Comparison of ENCODE assay signal across 9 mouse cellular contexts in the genomic region with DNA sequence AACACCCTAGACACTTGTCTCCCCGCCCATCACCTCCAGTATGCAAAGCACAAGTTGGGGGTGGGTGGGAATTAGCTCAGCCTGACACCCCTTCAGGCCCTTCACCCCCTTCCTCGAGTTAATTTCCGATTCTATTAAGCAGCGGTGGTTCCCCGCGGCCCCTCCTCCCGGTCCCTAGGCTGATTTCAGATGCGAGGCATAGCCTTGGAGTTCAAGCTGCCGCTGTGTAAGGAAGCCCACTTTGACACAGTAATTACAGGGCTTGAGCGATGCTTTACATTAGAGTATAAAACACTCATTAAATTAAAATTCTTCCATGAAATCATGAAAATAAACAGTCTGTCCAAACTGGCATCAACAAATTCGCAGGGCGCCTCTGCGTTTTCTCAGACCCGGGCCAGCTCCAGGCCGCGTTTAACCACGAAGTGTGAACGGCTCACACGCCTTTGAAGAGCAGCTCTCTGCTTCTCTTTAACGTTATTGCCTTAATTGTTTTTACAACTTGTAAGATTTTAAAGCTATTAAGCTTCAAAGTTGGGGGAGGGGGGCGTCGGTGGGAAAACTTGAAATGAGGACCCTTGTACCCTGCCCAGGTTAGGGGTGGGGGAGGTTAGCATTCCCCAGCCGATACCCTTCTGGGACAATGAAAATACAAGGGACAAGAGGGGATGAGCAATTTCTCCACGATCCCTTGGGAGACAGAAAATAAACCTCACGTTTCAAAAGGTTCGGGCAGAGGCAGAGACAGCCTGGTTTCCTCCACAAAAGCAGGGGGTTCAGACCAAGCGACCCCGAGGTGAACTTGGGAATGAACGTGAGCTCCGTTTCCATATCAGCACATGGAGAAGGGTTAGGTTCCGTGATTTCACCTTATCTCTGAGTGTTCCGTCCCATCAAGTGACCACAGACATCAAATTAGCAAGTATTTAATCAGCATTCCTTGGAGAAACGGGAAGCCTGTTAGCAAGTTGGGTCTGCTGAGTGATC.
A peak's percentile ranks its signal among the peaks of the same experiment; 100 is the strongest.
DNase-seq lines count a peak whose midpoint lies in the region; ATAC-seq lines count a peak whose summit lies in the region.
"Had no signal": no experiment of that assay in that cellular context is flagged by ENCODE, and none has a peak within 500 bp of the region (broad histone marks: within the 10 kb centered on the region; RNA-seq: fewer than 3 reads in every experiment).

No protein-coding gene starts in this region.

- WGBS in heart, embryonic 16.5 days = 8% methylated on average over 33 of the region's 33 CpGs
- 11% methylated on average over 33 of the region's 33 CpGs for WGBS in midbrain, embryonic 14.5 days

- H3K4me2 ChIP-seq in heart, embryonic 16.5 days (ENCODE audit: low read depth, low read length) = peak overlapping the region; percentile 40
- peak overlapping the region; percentile 38 for H3K4me2 ChIP-seq in midbrain, embryonic 14.5 days (ENCODE audit: low read length)
- H3K4me2 ChIP-seq: limb, embryonic 15.5 days had no signal

- intact Hi-C loops in heart, postnatal 10 days (cut with DNase I) = no loop called here

- no peaks in the 10 kb centered on the region for H3K9me3 ChIP-seq in heart, embryonic 16.5 days (replicated peaks; ENCODE audit: control insufficient read depth, low read length)
- no peaks in the 10 kb centered on the region for H3K9me3 ChIP-seq in midbrain, embryonic 14.5 days (ENCODE audit: control insufficient read depth, low read length)
- H3K9me3 ChIP-seq: limb, embryonic 15.5 days had no signal

- 0 out of 2 replicates have a peak, but pooled peaks cover 4% of the 10 kb centered on the region for H3K4me1 ChIP-seq in heart, embryonic 16.5 days (ENCODE audit: control insufficient read depth, insufficient read depth, low read length)
- H3K4me1 ChIP-seq in midbrain, embryonic 14.5 days (ENCODE audit: control insufficient read depth, insufficient read depth, low read length) = peaks cover 23% of the 10 kb centered on the region

- peaks cover 26% of the 10 kb centered on the region for H3K27me3 ChIP-seq in heart, embryonic 16.5 days (ENCODE audit: control insufficient read depth, insufficient read depth, low read length)
- H3K27me3 ChIP-seq in midbrain, embryonic 14.5 days (ENCODE audit: control insufficient read depth, insufficient read depth, low read length) = no peaks in the 10 kb centered on the region

- ATAC-seq in heart, embryonic 16.5 days (replicated peaks; ENCODE audit: extremely low read depth, insufficient read depth, low FRiP score) = no peak
- ATAC-seq in midbrain, embryonic 14.5 days (ENCODE audit: low FRiP score, low TSS enrichment) = peak; percentile 66; the same call in 1 of the 2 replicates
- ATAC-seq in erythroid progenitor cell, adult 5-6 weeks (replicated peaks; ENCODE audit: low FRiP score, poor library complexity, severe bottlenecking) = no peak

- no peak overlapping the region for H3K27ac ChIP-seq in heart, embryonic 16.5 days (ENCODE audit: low read length)
- H3K27ac ChIP-seq in midbrain, embryonic 14.5 days (replicated peaks; ENCODE audit: low read depth, low read length) = peak overlapping the region; percentile 50
- H3K27ac ChIP-seq: limb, embryonic 15.5 days had no signal

- no peak overlapping the region for H3K9ac ChIP-seq in heart, embryonic 16.5 days (ENCODE audit: low read length)
- H3K9ac ChIP-seq in midbrain, embryonic 14.5 days (replicated peaks; ENCODE audit: low read length) = no peak overlapping the region
- H3K9ac ChIP-seq: limb, embryonic 15.5 days had no signal

- peak overlapping the region; percentile 2; the same call in 1 of the 2 replicates for H3K4me3 ChIP-seq in heart, embryonic 16.5 days (ENCODE audit: low read length)
- H3K4me3 ChIP-seq in midbrain, embryonic 14.5 days (replicated peaks; ENCODE audit: low read depth, low read length) = no peak overlapping the region
- H3K4me3 ChIP-seq: limb, embryonic 15.5 days had no signal

- no peaks in the 10 kb centered on the region for H3K36me3 ChIP-seq in heart, embryonic 16.5 days (ENCODE audit: control insufficient read depth, insufficient read depth)
- H3K36me3 ChIP-seq in midbrain, embryonic 14.5 days (ENCODE audit: control insufficient read depth, insufficient read depth, low read length) = no peaks in the 10 kb centered on the region
- H3K36me3 ChIP-seq: limb, embryonic 15.5 days had no signal

- DNase-seq in heart, postnatal 10 days = no peak
- peak; percentile 69 for DNase-seq in embryo, embryonic 11 days
- DNase-seq in forelimb bud, embryonic 11.5 days (ENCODE audit: low read depth, low spot score) = peak; percentile 68
- DNase-seq in midbrain, embryonic 14.5 days = peak; percentile 80
- no peak for DNase-seq in gastrocnemius, adult 8-10 months (ENCODE audit: low spot score in 2 of 2)
- no peak for DNase-seq in adrenal gland, adult 18-20 months (ENCODE audit: low spot score in 2 of 2)

Comparison
In these comparisons a context has a peak if more than half of its experiments do, and no peak if none do; other contexts are left out.
1. DNase-seq: peak in embryo, embryonic 11 days (single experiment), forelimb bud, embryonic 11.5 days (single experiment) and midbrain, embryonic 14.5 days (single experiment); none in heart, postnatal 10 days (0 of 2), gastrocnemius, adult 8-10 months (0 of 2) and adrenal gland, adult 18-20 months (0 of 2).